Mouse (Mus musculus): ENCODE data around the gene Prdm1. TPM values are rescaled to one million over a fixed set of nuclear protein-coding genes. Genes with fewer than 3 reads are reported as not detected.
A peak's percentile ranks its signal among the peaks of the same experiment; 100 is the strongest.

Prdm1 gene
- polyA plus RNA-seq, 1 experiment from 2014 or later, result 0.62 TPM

DNA sequence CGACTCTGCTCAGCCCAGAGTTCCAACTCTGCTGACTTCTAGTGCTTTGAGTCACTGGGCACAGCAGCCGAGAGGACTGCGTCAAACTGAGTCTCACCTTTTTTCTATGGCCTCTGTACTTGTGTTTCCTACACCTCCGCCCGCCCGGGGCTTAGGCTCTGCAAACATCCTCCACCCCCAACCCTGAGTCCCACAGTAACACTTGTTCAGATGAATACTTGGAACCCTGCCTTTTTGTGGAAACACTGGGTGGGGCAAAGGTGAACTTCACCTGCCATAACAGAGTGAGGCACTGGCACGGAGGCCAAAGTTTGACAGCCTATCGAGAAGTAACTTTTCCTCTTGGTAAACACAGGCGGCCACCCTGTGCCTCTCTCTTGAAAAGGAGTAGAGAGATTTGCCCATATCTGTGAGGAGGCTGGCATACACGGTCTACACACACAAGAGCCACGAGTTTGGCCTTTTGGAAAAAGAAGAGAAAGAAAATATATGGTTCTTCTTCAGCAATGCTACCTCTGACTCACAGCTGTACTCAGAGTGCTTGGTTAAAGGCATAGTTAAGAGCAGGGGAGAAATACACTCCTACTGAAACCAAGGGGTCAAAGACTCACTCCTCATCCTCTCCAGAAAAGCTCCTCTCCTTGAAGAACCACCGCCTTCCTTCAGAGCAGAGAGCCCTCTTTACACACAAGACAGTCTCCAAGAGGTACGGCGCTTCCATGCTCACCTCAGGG lies 80.7 kb downstream of the Prdm1 start:
- 77% methylated on average over 14 of the region's 14 CpGs for WGBS
- Histone ChIP-seq H3K27me3 (replicated peaks; ENCODE audit: control insufficient read depth, insufficient read depth, low read length) (no peaks in the 10 kb centered on the region), H3K4me1 (replicated peaks; ENCODE audit: control insufficient read depth, insufficient read depth, low read length) (peaks cover 10% of the 10 kb centered on the region; the same call in 1 of the 2 replicates), H3K27ac (ENCODE audit: low read depth, low read length) (no peak overlapping the region), H3K4me2 (peak overlapping the region; percentile 5; the same call in 1 of the 2 replicates), H3K4me3 (ENCODE audit: low read depth, low read length) (no peak overlapping the region), H3K36me3 (ENCODE audit: control insufficient read depth, insufficient read depth, low read length) (no peaks in the 10 kb centered on the region), H3K9ac (ENCODE audit: low read depth, low read length) (no peak overlapping the region), H3K9me3 (ENCODE audit: control insufficient read depth, low read length) (no peaks in the 10 kb centered on the region)
- DNase-seq (ENCODE audit: low spot score), result no peak
- ATAC-seq (replicated peaks; ENCODE audit: low FRiP score), result no peak

DNA sequence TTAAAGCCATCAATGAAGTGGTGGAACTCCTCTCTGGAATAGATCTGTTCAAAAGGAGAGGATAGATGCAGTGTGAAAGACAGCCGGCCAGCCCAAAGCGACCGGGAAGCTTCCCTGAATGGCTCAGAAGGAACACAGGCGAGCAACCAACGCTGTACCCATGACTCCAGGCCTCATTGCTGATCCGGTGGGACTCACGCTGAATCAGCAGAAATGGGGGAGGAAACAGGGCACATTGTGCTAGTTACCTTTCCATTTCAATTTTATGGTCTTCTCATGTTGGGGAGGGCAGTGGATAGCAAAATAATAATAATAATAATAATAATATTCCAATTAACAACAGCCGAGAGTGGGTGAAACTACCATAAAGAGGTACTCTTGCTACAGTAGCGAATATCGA lies 81.3 kb downstream of the Prdm1 start:
- Histone ChIP-seq H3K4me2 (no peak overlapping the region), H3K9me3 (ENCODE audit: control insufficient read depth, low read length) (no peaks in the 10 kb centered on the region), H3K4me3 (ENCODE audit: low read depth, low read length) (no peak overlapping the region), H3K27me3 (replicated peaks; ENCODE audit: control insufficient read depth, insufficient read depth, low read length) (no peaks in the 10 kb centered on the region), H3K9ac (ENCODE audit: low read depth, low read length) (no peak overlapping the region), H3K4me1 (replicated peaks; ENCODE audit: control insufficient read depth, insufficient read depth, low read length) (peaks cover 10% of the 10 kb centered on the region; the same call in 1 of the 2 replicates), H3K27ac (ENCODE audit: low read depth, low read length) (no peak overlapping the region), H3K36me3 (ENCODE audit: control insufficient read depth, insufficient read depth, low read length) (no peaks in the 10 kb centered on the region)
- WGBS, result 89% methylated on average over 10 of the region's 10 CpGs
- DNase-seq (ENCODE audit: low spot score) (no peak), ATAC-seq (replicated peaks; ENCODE audit: low FRiP score) (no peak)

DNA sequence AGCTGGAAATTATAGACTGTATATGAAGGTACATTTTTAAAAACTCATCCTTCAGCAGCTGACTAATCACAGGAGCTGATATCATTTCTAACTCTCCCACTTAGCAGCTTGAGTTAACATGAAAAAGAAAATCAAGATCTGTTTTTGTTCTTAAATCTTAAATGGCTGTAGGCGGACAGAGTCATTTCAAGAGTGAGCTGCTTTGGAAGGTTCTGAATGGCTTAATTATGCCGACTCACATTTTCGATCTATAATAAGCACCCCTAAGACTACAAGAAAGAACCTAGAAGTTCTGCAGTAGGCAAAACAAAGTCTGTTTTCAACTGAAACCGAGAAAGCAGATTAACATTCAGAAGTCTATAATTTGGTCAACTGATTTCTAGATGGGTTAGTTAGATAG lies 83.9 kb downstream of the Prdm1 start:
- 80% methylated on average over 4 of the region's 4 CpGs for WGBS
- no peaks in the 10 kb centered on the region for H3K36me3 ChIP-seq (ENCODE audit: control insufficient read depth, insufficient read depth, low read length)
- ATAC-seq (replicated peaks; ENCODE audit: low FRiP score), result no peak

DNA sequence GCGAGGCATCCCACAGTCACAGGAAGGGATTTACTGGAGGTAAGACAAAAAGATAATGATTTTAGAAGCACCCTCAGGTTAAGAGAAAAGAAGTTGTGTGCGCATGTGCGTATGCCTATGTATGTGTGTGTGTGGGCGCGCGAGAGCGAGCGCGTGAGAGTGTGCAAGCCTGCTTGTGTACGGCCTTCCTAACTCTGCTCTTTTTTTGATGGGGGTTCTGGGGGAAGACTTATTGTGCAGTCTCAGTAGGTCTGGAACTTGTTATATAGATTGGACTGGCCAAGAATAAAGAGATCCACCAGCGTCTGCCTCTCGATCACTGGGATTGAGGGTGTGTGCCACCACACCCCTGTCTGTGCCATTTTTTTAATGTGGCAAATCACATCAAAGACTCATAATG lies 84.6 kb downstream of the Prdm1 start:
- Histone ChIP-seq H3K27ac (ENCODE audit: low read depth, low read length) (no peak overlapping the region), H3K27me3 (replicated peaks; ENCODE audit: control insufficient read depth, insufficient read depth, low read length) (0 out of 2 replicates have a peak, but pooled peaks cover 3% of the 10 kb centered on the region), H3K9me3 (ENCODE audit: control insufficient read depth, low read length) (no peaks in the 10 kb centered on the region), H3K4me2 (no peak overlapping the region), H3K36me3 (ENCODE audit: control insufficient read depth, insufficient read depth, low read length) (no peaks in the 10 kb centered on the region), H3K9ac (ENCODE audit: low read depth, low read length) (no peak overlapping the region), H3K4me3 (ENCODE audit: low read depth, low read length) (no peak overlapping the region), H3K4me1 (replicated peaks; ENCODE audit: control insufficient read depth, insufficient read depth, low read length) (peaks cover 10% of the 10 kb centered on the region; the same call in 1 of the 2 replicates)
- ATAC-seq (replicated peaks; ENCODE audit: low FRiP score), result no peak
- WGBS, result 65% methylated on average over 12 of the region's 12 CpGs
- no peak for DNase-seq (ENCODE audit: low spot score)

More for the DNA sequence above, 83.9 kb downstream of the Prdm1 start:
- DNase-seq (ENCODE audit: low spot score), result no peak
- Histone ChIP-seq H3K27me3 (replicated peaks; ENCODE audit: control insufficient read depth, insufficient read depth, low read length) (0 out of 2 replicates have a peak, but pooled peaks cover 3% of the 10 kb centered on the region), H3K9me3 (ENCODE audit: control insufficient read depth, low read length) (no peaks in the 10 kb centered on the region), H3K4me3 (ENCODE audit: low read depth, low read length) (no peak overlapping the region), H3K4me1 (replicated peaks; ENCODE audit: control insufficient read depth, insufficient read depth, low read length) (peaks cover 10% of the 10 kb centered on the region; the same call in 1 of the 2 replicates), H3K4me2 (no peak overlapping the region), H3K27ac (ENCODE audit: low read depth, low read length) (no peak overlapping the region), H3K9ac (ENCODE audit: low read depth, low read length) (no peak overlapping the region)

DNA sequence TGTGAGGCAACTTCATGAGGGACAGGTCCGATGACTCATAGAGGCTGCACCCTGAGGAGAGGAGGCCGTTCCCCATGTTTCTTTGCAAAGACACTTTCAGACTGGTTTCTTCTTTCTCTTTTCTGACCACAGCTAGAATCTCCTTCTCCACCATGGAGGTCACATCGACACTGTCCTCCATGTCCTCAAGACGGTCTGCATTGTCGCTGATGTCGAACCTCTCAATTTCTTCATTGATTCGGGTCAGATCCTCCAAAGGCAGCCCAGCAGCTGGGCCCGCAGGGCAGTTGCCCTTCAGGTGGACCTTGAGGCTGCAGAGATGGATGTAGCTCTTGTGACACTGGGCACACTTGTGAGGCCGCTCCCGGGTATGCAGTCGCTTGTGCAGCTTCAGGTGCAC lies 88.6 kb downstream of the Prdm1 start:
- ATAC-seq (replicated peaks; ENCODE audit: low FRiP score), result no peak
- WGBS, result 87% methylated on average over 11 of the region's 11 CpGs
- Histone ChIP-seq H3K9me3 (ENCODE audit: control insufficient read depth, low read length) (no peaks in the 10 kb centered on the region), H3K27ac (ENCODE audit: low read depth, low read length) (no peak overlapping the region), H3K36me3 (ENCODE audit: control insufficient read depth, insufficient read depth, low read length) (no peaks in the 10 kb centered on the region), H3K4me2 (no peak overlapping the region), H3K4me1 (replicated peaks; ENCODE audit: control insufficient read depth, insufficient read depth, low read length) (0 out of 2 replicates have a peak, but pooled peaks cover 7% of the 10 kb centered on the region), H3K27me3 (replicated peaks; ENCODE audit: control insufficient read depth, insufficient read depth, low read length) (0 out of 2 replicates have a peak, but pooled peaks cover 3% of the 10 kb centered on the region), H3K9ac (ENCODE audit: low read depth, low read length) (no peak overlapping the region), H3K4me3 (ENCODE audit: low read depth, low read length) (no peak overlapping the region)
- no peak for DNase-seq (ENCODE audit: low spot score)

DNA sequence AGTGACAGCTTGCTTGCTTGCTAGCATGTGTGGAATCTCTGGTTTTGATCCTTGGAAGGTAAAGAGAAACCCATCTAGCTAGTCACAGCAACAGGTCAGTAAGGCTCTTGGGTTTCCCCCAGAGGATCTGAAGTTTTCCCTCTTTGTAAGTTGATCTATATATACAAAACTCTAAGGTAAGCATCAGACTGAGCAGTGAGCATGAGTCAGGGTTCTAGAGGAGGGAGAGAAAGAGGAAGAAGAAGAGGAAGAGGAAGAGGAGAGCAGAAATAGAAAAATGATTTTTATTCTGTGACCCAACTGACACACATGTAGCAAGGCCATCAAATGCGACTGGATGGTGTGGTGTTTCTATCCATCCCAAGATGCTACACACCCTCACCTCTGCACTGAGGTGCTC lies 90.7 kb downstream of the Prdm1 start:
- Histone ChIP-seq H3K4me2 (no peak overlapping the region), H3K4me1 (replicated peaks; ENCODE audit: control insufficient read depth, insufficient read depth, low read length) (no peaks in the 10 kb centered on the region), H3K4me3 (ENCODE audit: low read depth, low read length) (no peak overlapping the region), H3K27me3 (replicated peaks; ENCODE audit: control insufficient read depth, insufficient read depth, low read length) (0 out of 2 replicates have a peak, but pooled peaks cover 3% of the 10 kb centered on the region), H3K36me3 (ENCODE audit: control insufficient read depth, insufficient read depth, low read length) (no peaks in the 10 kb centered on the region), H3K9me3 (ENCODE audit: control insufficient read depth, low read length) (no peaks in the 10 kb centered on the region), H3K27ac (ENCODE audit: low read depth, low read length) (no peak overlapping the region), H3K9ac (ENCODE audit: low read depth, low read length) (no peak overlapping the region)
- ATAC-seq (replicated peaks; ENCODE audit: low FRiP score) (no peak), DNase-seq (ENCODE audit: low spot score) (no peak)
- 79% methylated on average over 1 of the region's 1 CpGs for WGBS

DNA sequence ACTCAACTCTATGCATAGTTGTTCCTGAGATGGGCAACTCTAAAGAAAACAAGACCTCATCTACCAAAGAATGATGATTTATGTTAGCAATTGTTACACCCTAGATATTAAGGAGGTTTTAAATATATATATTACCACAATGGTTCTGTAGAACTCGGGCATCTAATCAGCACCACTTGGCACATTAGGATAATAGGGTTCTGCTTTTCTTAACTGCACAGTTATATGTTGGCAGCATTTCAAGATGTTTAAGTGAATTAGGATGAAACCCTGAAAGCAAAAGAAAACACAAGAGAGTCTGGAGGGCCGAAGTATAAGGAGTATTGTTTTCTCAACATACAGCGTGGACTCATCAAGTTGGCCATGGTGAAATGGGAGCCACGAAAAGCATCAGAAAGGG lies 92.3 kb downstream of the Prdm1 start:
- no peaks in the 10 kb centered on the region for H3K9me3 ChIP-seq (ENCODE audit: control insufficient read depth, low read length)
- no peaks in the 10 kb centered on the region for H3K27me3 ChIP-seq (replicated peaks; ENCODE audit: control insufficient read depth, insufficient read depth, low read length)
- no peaks in the 10 kb centered on the region for H3K36me3 ChIP-seq (ENCODE audit: control insufficient read depth, insufficient read depth, low read length)
- WGBS, result 86% methylated on average over 4 of the region's 4 CpGs
- no peaks in the 10 kb centered on the region for H3K4me1 ChIP-seq (replicated peaks; ENCODE audit: control insufficient read depth, insufficient read depth, low read length)
- no peak overlapping the region for H3K9ac ChIP-seq (ENCODE audit: low read depth, low read length)
- H3K4me3 ChIP-seq (ENCODE audit: low read depth, low read length), result no peak overlapping the region
- no peak overlapping the region for H3K4me2 ChIP-seq
- DNase-seq (ENCODE audit: low spot score) (no peak), ATAC-seq (replicated peaks; ENCODE audit: low FRiP score) (no peak)
- H3K27ac ChIP-seq (ENCODE audit: low read depth, low read length), result no peak overlapping the region

DNA sequence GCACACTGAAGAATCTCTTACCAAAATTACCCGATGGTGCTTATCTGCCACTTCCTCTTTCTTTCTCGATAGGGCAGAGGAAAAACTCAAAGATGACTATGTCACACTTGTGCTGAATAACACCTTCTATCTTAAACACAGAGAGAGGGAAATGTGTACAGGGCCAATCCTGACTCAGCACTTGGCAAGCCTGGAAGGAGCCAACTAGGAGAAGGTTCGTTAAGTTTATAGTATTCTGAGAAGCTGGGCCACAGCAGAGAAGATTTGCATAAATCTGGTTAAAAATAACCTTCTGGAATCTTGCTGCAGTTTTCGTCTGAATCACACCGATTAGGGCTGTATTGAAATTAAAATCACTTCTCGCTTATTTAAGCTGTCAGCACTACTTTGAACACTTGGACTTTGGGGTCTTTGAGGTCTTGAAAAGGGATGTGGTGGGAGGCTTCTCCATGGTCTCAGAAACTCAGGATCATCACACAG lies 93.6 kb downstream of the Prdm1 start:
- WGBS, result 54% methylated on average over 6 of the region's 6 CpGs

DNA sequence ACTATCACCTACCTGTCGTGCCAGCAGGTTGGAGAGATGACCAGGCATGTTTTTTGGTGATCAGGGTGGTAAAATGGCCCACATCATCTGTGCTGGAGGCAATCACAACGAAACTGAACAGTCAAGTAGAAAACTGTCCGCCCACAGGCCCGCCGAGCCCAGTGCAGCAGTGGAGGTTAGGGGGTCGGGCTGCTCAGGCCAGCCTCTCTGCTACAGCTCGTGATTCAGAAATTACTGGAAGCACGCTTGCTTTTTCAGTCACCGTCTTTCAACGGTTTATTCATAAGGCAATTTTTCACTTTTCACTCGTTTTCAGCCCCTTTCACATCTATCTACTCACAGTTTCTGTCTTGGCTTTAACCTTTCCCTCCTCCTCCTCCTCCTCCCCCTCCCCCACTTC lies 96.1 kb downstream of the Prdm1 start:
- H3K27ac ChIP-seq (ENCODE audit: low read depth, low read length), result no peak overlapping the region
- H3K36me3 ChIP-seq (ENCODE audit: control insufficient read depth, insufficient read depth, low read length), result no peaks in the 10 kb centered on the region
- no peaks in the 10 kb centered on the region for H3K4me1 ChIP-seq (replicated peaks; ENCODE audit: control insufficient read depth, insufficient read depth, low read length)
- H3K9me3 ChIP-seq (ENCODE audit: control insufficient read depth, low read length), result no peaks in the 10 kb centered on the region
- no peak overlapping the region for H3K4me2 ChIP-seq
- H3K9ac ChIP-seq (ENCODE audit: low read depth, low read length), result no peak overlapping the region
- H3K4me3 ChIP-seq (ENCODE audit: low read depth, low read length), result no peak overlapping the region
- ATAC-seq (replicated peaks; ENCODE audit: low FRiP score), result no peak
- H3K27me3 ChIP-seq (replicated peaks; ENCODE audit: control insufficient read depth, insufficient read depth, low read length), result no peaks in the 10 kb centered on the region
- DNase-seq (ENCODE audit: low spot score), result no peak
- 73% methylated on average over 11 of the region's 11 CpGs for WGBS

More for the DNA sequence above, 93.6 kb downstream of the Prdm1 start:
- Histone ChIP-seq H3K36me3 (ENCODE audit: control insufficient read depth, insufficient read depth, low read length) (no peaks in the 10 kb centered on the region), H3K9me3 (ENCODE audit: control insufficient read depth, low read length) (no peaks in the 10 kb centered on the region), H3K27ac (ENCODE audit: low read depth, low read length) (no peak overlapping the region), H3K27me3 (replicated peaks; ENCODE audit: control insufficient read depth, insufficient read depth, low read length) (no peaks in the 10 kb centered on the region), H3K9ac (ENCODE audit: low read depth, low read length) (no peak overlapping the region), H3K4me3 (ENCODE audit: low read depth, low read length) (no peak overlapping the region), H3K4me2 (no peak overlapping the region), H3K4me1 (replicated peaks; ENCODE audit: control insufficient read depth, insufficient read depth, low read length) (no peaks in the 10 kb centered on the region)
- no peak for DNase-seq (ENCODE audit: low spot score)
- ATAC-seq (replicated peaks; ENCODE audit: low FRiP score), result no peak

Measured in liver, embryonic 11.5 days (tissue).